Mouse (Mus musculus) telencephalon, adult 2 months (tissue): ENCODE measurements around the gene Rev1.

Experiments
- DNase-seq: peaks from one replicate; pipeline ENCODE4 v3.0.0-alpha.2; 2011; ENCODE audit warnings: low read depth, low spot score

The Rev1 gene

GRCm38 (mm10) chr1:38129501-38130267 is at the start of gene Rev1:
Gene Rev1, minus strand, starts transcription at chr1:38129801.
- DNase-seq: peak; percentile 76

GRCm38 (mm10) chr1:38178929-38179328 is 49.3 kb upstream of the Rev1 start:
- DNase-seq: no peak

DNA sequence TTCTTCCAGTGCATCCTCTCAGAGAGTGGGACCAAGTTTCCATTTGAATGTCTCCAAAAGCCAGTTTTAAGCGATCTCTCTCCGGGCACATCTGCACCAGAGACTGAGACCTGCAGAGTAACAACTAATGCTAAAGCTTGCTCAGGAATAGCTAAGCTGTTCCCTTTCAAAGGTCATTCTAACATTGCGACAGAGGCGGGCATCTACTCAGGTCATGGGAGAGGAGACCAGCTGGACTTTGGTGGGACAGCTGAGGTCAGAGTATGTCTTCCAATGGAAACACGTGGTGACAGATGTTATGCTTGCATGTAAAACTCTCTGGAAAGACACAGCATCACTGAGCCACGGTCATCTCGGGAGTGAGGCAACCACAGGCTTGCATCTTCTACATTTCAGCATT is 46.5 kb upstream of the Rev1 start:
- no peak for DNase-seq

GRCm38 (mm10) chr1:38171874-38172273 is 42.3 kb upstream of the Rev1 start:
- no peak for DNase-seq

DNA sequence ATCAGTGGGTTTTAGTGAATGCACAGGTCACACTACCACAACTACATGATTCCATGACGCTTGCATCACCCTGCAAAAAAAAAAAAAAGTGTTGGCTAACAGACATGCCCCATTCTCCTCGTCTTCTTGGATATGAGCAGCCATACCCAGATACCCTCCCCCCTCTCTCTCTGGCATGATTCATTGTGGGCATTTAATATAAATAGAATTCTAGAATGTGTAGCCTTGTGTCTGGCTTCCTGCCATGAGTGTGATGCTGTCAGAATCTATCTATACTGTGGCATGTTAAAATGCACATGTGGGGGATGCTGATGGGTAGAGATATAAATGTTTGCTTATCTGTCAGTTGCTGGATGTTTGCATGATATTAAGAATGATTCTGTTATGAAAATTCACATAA is 36.1 kb upstream of the Rev1 start:
- no peak for DNase-seq

DNA sequence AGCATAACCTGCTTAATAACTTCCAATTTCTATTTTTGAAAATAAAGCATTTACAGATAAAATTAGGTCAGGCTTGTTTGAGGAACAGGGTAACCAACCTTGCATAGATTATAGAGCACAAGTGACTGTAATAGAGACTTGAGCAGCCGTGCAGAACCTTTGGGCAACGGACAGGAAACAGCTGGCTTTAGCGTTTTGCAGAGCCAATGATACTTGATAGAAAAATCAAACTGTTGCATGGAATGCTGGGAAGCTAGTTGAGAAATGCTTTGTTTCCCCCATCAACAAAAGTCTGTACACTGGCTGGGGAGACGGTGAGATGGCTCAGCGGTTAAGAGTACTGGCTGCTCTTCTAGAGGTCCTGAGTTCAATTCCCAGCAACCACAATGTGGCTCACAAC is 20.5 kb upstream of the Rev1 start:
- no peak for DNase-seq

DNA sequence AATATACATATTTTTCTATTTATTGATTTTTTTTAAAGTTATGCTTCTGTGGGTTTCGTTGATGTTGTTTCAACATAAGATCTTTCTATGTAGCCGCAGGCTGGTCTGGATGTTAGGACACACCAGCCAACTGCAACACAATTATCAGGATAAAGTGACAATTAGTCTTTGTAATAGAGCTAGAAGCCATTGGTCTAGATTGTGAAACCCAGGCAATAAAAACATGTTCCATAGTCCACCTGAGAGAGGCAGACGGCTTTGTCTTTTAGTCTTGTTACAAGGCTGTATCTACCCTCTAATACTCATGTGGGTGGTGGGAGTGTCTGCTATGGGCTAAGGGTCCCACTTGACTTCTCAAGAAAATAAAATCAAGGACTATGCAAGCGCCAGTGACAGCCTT is 16.4 kb upstream of the Rev1 start:
- DNase-seq: no peak

DNA sequence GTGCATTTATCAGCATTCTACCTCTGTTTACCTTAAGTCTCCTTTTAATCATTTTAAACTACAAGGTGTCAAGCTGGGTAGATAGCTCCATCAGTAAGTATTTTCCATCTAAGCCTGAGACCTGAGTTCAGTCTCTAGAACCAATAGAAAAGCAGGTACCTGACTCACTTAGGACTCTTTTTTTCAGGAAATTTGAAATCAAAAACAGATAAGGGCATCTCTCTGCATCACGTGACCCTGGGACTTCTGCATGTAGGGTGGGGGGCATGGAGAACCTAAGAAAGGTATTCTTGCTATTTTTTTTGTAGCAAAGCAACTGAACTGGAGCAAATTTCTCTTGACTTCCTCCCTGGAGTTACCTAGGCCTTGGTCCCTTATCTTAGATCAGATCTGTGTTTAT is 11.8 kb upstream of the Rev1 start:
- DNase-seq: no peak

- no peak for DNase-seq
These were observed 11.3 kb upstream of the Rev1 start for GRCm38 (mm10) chr1:38140911-38141310.

DNA sequence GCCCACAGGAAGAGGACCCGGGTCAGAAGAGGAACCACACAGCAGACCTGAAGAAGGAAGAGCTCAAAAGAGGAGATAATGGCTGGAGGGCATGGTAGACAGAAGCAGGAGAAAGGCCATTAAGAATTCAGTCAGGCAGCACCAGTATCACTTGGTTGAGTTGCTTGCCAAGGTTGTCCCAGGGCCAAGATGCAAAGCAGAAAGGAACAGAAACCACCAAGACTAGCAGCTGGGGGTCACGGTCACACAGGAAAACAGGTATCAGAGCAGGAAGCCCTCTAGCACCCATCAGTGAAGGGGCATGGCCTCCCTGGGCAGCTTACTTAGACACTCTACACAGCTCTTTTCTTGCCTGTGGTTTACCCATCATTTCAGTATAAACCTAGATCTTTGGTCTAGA is 9.8 kb upstream of the Rev1 start:
- no peak for DNase-seq

GRCm38 (mm10) chr1:38132942-38133341 is 3.3 kb upstream of the Rev1 start:
- DNase-seq: no peak

DNA sequence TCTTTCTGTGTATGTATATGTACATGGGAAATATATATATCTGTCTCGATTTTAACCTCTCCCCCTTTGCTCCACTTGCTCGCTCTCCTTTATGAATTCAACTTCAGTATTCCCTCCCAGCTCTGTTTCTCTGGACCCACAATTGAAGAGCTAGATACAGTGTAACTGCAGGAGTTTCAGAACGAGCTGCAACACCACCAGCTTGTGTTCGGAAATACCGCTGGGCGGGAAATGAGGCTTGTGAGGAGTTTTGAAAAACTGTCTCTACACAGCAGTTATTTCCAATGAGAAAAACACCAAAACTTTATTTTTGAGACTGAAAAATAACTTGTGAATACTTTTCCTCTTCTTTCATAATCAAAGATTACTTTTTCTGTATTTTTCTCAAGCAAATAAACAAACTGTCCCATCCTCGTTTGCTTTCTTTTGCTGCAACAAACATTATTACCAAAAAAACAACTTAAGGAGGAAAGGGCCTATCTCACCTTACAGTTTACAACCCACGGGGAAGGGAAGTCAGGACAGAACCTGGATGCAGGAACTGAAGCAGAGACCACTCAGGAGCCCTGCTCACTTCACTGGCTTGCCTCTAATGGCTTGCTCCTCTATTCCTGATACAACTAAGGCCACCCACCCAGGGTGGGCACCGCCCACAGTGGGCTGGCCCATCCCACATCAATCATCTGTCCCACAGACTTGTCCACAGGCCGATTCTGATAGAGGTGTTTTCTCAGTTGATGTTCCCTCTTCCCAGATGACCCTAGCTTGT is 1.3 kb upstream of the Rev1 start:
- no peak for DNase-seq

DNA sequence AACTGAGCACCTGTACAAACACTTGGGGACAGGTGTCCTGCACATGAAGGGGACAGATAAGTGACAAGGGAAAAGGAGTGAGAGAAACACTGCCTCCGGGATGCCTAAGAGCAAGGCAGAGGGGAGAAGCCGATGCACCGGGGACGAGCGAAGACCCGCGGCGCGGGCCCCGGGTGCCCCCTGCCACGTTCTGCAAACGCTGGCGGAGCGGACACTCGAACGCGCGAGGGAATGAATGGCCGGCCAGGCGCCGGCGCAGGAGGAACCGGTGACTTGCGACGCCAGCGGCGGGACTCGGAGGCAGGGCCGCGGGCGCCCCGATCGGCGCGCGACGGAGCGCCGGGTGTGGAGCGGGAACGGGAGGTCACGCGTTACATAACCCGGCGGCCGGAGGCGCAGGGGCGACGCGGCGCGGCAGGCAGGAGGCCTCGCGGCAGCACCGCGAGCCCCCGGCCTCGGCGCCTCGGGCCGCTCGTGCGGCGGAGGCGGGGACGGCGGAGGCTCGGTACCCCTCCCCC is 623 bp downstream of the Rev1 start:
- no peak for DNase-seq

GRCm38 (mm10) chr1:38127036-38127435 is 2.6 kb downstream of the Rev1 start:
- no peak for DNase-seq

- DNase-seq: no peak
These were observed 3.2 kb downstream of the Rev1 start for GRCm38 (mm10) chr1:38126426-38126825.

GRCm38 (mm10) chr1:38124261-38124660 is 5.3 kb downstream of the Rev1 start:
- no peak for DNase-seq

GRCm38 (mm10) chr1:38120877-38121276 is 8.7 kb downstream of the Rev1 start:
- no peak for DNase-seq

- no peak for DNase-seq
These were observed 11.0 kb downstream of the Rev1 start for GRCm38 (mm10) chr1:38118624-38119023.

DNA sequence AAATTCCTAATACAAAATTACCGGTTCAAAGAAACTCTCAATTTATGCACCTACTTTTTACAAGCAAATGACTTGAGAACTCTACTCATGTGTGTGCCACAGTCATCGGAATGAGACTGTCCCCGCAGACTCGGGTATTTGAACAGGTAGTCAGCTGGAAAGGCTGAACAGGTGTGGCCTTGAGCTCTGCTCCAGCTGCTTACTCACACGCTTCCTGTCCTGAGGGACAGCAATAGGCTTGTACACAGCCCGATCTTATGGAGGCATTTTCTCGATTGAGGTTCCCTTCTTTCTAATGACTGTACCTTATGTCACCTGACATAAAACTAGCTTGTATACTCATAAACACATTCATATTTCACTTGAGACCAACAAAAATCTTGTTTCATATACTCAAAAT is 19.8 kb downstream of the Rev1 start:
- no peak for DNase-seq

- no peak for DNase-seq
These were observed 25.8 kb downstream of the Rev1 start for GRCm38 (mm10) chr1:38103813-38104212.

GRCm38 (mm10) chr1:38103214-38103613 is 26.4 kb downstream of the Rev1 start:
- DNase-seq: no peak

DNA sequence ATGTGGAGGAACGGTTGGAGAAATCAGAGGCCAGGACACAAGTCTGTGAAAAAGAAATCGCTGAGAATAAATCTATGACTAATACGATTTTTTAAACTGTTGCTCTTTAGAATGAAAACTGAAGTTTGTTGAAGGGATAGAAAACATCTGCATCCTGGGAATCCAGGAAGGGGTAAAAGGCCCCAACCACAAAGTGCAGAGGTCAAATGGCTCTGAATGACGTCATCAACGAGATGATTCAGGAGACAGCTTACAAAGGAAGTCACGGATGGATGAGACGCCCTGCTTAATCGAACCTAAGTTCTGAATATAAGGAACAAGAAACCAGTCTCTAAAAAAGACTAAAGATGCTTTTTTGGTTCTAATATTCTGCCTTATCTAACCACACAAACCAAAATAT is 48.3 kb downstream of the Rev1 start:
- no peak for DNase-seq

GRCm38 (mm10) chr1:38071326-38071725 is 58.3 kb downstream of the Rev1 start:
- no peak for DNase-seq
